Comparison of ENCODE assay signal across 24 mouse cellular contexts in the genomic region with DNA sequence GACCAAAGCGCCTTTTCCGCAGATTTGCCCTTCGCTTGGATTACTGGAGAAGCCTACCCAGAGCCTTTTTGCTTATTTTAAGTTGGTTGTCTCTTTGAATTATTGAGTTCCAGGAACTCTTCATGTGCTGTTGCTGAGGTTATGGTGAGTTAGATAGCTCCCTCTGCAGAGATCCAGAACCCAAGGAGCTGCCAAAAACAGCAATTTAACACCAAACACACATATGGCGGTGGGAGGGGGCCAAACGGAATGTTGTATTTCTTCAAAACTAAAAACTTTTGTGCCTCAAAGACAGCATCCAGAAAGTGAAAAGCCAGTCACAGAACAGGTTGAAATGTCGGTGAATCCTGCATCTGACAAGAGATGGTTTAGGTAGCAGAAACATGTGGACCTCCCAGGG. TPM values are rescaled to one million over a fixed set of nuclear protein-coding genes. Genes with fewer than 3 reads are reported as not detected.
DNase-seq lines count a peak whose midpoint lies in the region; ATAC-seq and TF ChIP-seq lines count a peak whose summit lies in the region.
"Had no signal": no experiment of that assay in that cellular context is flagged by ENCODE, and none has a peak within 500 bp of the region (broad histone marks: within the 10 kb centered on the region; RNA-seq: fewer than 3 reads in every experiment).

No protein-coding gene starts in this region.

- peaks cover 23% of the 10 kb centered on the region for H3K4me1 ChIP-seq in embryonic facial prominence, embryonic 13.5 days
- H3K4me1 ChIP-seq in embryonic facial prominence, embryonic 10.5 days, result peaks cover 37% of the 10 kb centered on the region
- H3K4me1 ChIP-seq in midbrain, embryonic 11.5 days (ENCODE audit: control insufficient read depth, insufficient read depth, low read length), result peaks cover 24% of the 10 kb centered on the region
- H3K4me1 ChIP-seq in midbrain, embryonic 13.5 days (replicated peaks), result peaks cover 18% of the 10 kb centered on the region
- H3K4me1 ChIP-seq in E14TG2a.4 (replicated peaks; ENCODE audit: low read depth, low read length), result peaks cover 41% of the 10 kb centered on the region
- H3K4me1 ChIP-seq: hindbrain, embryonic 15.5 days had no signal

- no peak overlapping the region for H3K9ac ChIP-seq in embryonic facial prominence, embryonic 13.5 days
- no peak overlapping the region for H3K9ac ChIP-seq in midbrain, embryonic 11.5 days (ENCODE audit: low read length)
- no peak overlapping the region for H3K9ac ChIP-seq in midbrain, embryonic 13.5 days (replicated peaks)
- H3K9ac ChIP-seq: embryonic facial prominence, embryonic 12.5 days; hindbrain, embryonic 12.5 days; hindbrain, embryonic 15.5 days had no signal

- no peaks in the 10 kb centered on the region for H3K27me3 ChIP-seq in embryonic facial prominence, embryonic 13.5 days
- peaks cover 37% of the 10 kb centered on the region for H3K27me3 ChIP-seq in embryonic facial prominence, embryonic 10.5 days (replicated peaks; ENCODE audit: low read depth, poor library complexity, severe bottlenecking)
- no peaks in the 10 kb centered on the region for H3K27me3 ChIP-seq in midbrain, embryonic 11.5 days (ENCODE audit: control insufficient read depth, insufficient read depth, low read length)
- peaks cover 8% of the 10 kb centered on the region; the same call in 1 of the 2 replicates for H3K27me3 ChIP-seq in midbrain, embryonic 13.5 days
- H3K27me3 ChIP-seq in E14TG2a.4 (ENCODE audit: insufficient read depth, low read length), result peaks cover 25% of the 10 kb centered on the region
- H3K27me3 ChIP-seq: embryonic facial prominence, embryonic 12.5 days; hindbrain, embryonic 15.5 days had no signal

- no peak for DNase-seq in embryonic facial prominence, embryonic 10.5 days (ENCODE audit: low spot score)
- peak; percentile 19 to 49 for DNase-seq in layer of hippocampus, adult 18-20 months (ENCODE audit: low spot score in 2 of 2)
- no peak for DNase-seq in layer of hippocampus, postnatal 36 days
- DNase-seq in midbrain, embryonic 11.5 days (ENCODE audit: low spot score, missing footprints), result peak; percentile 85
- DNase-seq in cerebellum, adult 11-12 months, result no peak
- DNase-seq: adrenal gland, postnatal 10 days; adrenal gland, postnatal 36 days; cerebellum, adult 18-20 months; cerebellum, adult 9-10 months; cerebellum, postnatal 14 days; gastrocnemius, adult 2 months; gastrocnemius, postnatal 14 days; heart, adult 11 months had no signal

- no peak for TF ChIP-seq CTCF in E14TG2a.4 (conservative IDR thresholded peaks at IDR 0.05; ENCODE audit: low read length)

- no peaks in the 10 kb centered on the region for H3K9me3 ChIP-seq in embryonic facial prominence, embryonic 13.5 days
- H3K9me3 ChIP-seq in embryonic facial prominence, embryonic 10.5 days, result no peaks in the 10 kb centered on the region
- H3K9me3 ChIP-seq in midbrain, embryonic 11.5 days (ENCODE audit: control insufficient read depth, low read length), result no peaks in the 10 kb centered on the region
- no peaks in the 10 kb centered on the region for H3K9me3 ChIP-seq in midbrain, embryonic 13.5 days
- H3K9me3 ChIP-seq in E14TG2a.4 (ENCODE audit: low read length), result no peaks in the 10 kb centered on the region
- H3K9me3 ChIP-seq: embryonic facial prominence, embryonic 12.5 days; G1E; hindbrain, embryonic 12.5 days; hindbrain, embryonic 15.5 days had no signal

- 0 out of 2 replicates have a peak overlapping the region, but pooled peaks have one; percentile 4 for H3K27ac ChIP-seq in embryonic facial prominence, embryonic 13.5 days
- H3K27ac ChIP-seq in embryonic facial prominence, embryonic 10.5 days (replicated peaks), result no peak overlapping the region
- H3K27ac ChIP-seq in midbrain, embryonic 11.5 days (ENCODE audit: low read depth, low read length), result no peak overlapping the region
- no peak overlapping the region for H3K27ac ChIP-seq in midbrain, embryonic 13.5 days
- H3K27ac ChIP-seq: embryonic facial prominence, embryonic 12.5 days; gastrocnemius, adult 2 months; hindbrain, embryonic 12.5 days; hindbrain, embryonic 15.5 days had no signal

- H3K36me3 ChIP-seq in embryonic facial prominence, embryonic 13.5 days, result no peaks in the 10 kb centered on the region
- peaks cover 6% of the 10 kb centered on the region for H3K36me3 ChIP-seq in embryonic facial prominence, embryonic 10.5 days (replicated peaks)
- no peaks in the 10 kb centered on the region for H3K36me3 ChIP-seq in midbrain, embryonic 11.5 days (ENCODE audit: control insufficient read depth, insufficient read depth, low read length)
- no peaks in the 10 kb centered on the region for H3K36me3 ChIP-seq in midbrain, embryonic 13.5 days
- H3K36me3 ChIP-seq in E14TG2a.4 (ENCODE audit: insufficient read depth, low read length), result no peaks in the 10 kb centered on the region
- H3K36me3 ChIP-seq: embryonic facial prominence, embryonic 12.5 days; G1E; hindbrain, embryonic 12.5 days; hindbrain, embryonic 15.5 days had no signal

- H3K4me3 ChIP-seq in embryonic facial prominence, embryonic 13.5 days, result no peak overlapping the region
- no peak overlapping the region for H3K4me3 ChIP-seq in embryonic facial prominence, embryonic 10.5 days
- no peak overlapping the region for H3K4me3 ChIP-seq in midbrain, embryonic 11.5 days (ENCODE audit: low read depth, low read length)
- no peak overlapping the region for H3K4me3 ChIP-seq in midbrain, embryonic 13.5 days (replicated peaks)
- H3K4me3 ChIP-seq in E14TG2a.4 (replicated peaks; ENCODE audit: low read length), result peak overlapping the region; percentile 39
- H3K4me3 ChIP-seq: embryonic facial prominence, embryonic 12.5 days; gastrocnemius, adult 2 months; hindbrain, embryonic 12.5 days; hindbrain, embryonic 15.5 days had no signal

- WGBS in embryonic facial prominence, embryonic 13.5 days, result 74% methylated on average over 6 of the region's 6 CpGs
- 92% methylated on average over 6 of the region's 6 CpGs for WGBS in embryonic facial prominence, embryonic 10.5 days
- WGBS in midbrain, embryonic 11.5 days, result 85% methylated on average over 6 of the region's 6 CpGs
- 87% methylated on average over 6 of the region's 6 CpGs for WGBS in midbrain, embryonic 13.5 days

- no peak overlapping the region for H3K4me2 ChIP-seq in embryonic facial prominence, embryonic 13.5 days
- no peak overlapping the region for H3K4me2 ChIP-seq in midbrain, embryonic 11.5 days
- no peak overlapping the region for H3K4me2 ChIP-seq in midbrain, embryonic 13.5 days (replicated peaks)
- H3K4me2 ChIP-seq: embryonic facial prominence, embryonic 12.5 days; heart, embryonic 11.5 days; hindbrain, embryonic 12.5 days; hindbrain, embryonic 15.5 days had no signal

- no peak for ATAC-seq in embryonic facial prominence, embryonic 13.5 days (ENCODE audit: insufficient number of reproducible peaks, insufficient read depth, low FRiP score, low TSS enrichment, low read depth)
- ATAC-seq in midbrain, embryonic 11.5 days (ENCODE audit: low FRiP score), result no peak
- no peak for ATAC-seq in midbrain, embryonic 13.5 days
- ATAC-seq: forebrain, embryonic 14.5 days; Patski had no signal

RNA-seq across cellular contexts. Expression of a gene that starts 42.6 kb away (rescaled TPM):
- 81.8 and 95.3 TPM in 2 replicates for polyA plus RNA-seq in embryonic facial prominence, embryonic 13.5 days (2015; fragmentation: Nextera tagmentation; extraction: Ambion mirVana)
- polyA plus RNA-seq in embryonic facial prominence, embryonic 10.5 days (2016; fragmentation: Nextera tagmentation; extraction: Ambion mirVana), result 37.2 and 41.4 TPM in 2 replicates
- 10 to 100 TPM; 44.2 to 48.9 TPM for total RNA-seq in layer of hippocampus, adult 18-20 months (2021)
- 10 to 100 TPM; 48.4 to 48.7 TPM for total RNA-seq in layer of hippocampus, postnatal 36 days (2021)
- polyA plus RNA-seq in midbrain, embryonic 11.5 days (2014; fragmentation: Nextera tagmentation; extraction: Ambion mirVana), result 74.8 and 81.2 TPM in 2 replicates
- polyA plus RNA-seq in midbrain, embryonic 13.5 days (2015; fragmentation: Nextera tagmentation; extraction: Ambion mirVana), result 42.9 and 45.4 TPM in 2 replicates
- total RNA-seq: hematopoietic stem cell, adult 5-6 weeks had no signal
- polyA plus RNA-seq: G1E had no signal

Comparison
In these comparisons a context has a peak if more than half of its experiments do, and no peak if none do; other contexts are left out.
1. DNase-seq: peak in layer of hippocampus, adult 18-20 months (2 of 2) and midbrain, embryonic 11.5 days (single experiment); none in embryonic facial prominence, embryonic 10.5 days (single experiment), layer of hippocampus, postnatal 36 days (0 of 2) and cerebellum, adult 11-12 months (single experiment).